In the genomic region with DNA sequence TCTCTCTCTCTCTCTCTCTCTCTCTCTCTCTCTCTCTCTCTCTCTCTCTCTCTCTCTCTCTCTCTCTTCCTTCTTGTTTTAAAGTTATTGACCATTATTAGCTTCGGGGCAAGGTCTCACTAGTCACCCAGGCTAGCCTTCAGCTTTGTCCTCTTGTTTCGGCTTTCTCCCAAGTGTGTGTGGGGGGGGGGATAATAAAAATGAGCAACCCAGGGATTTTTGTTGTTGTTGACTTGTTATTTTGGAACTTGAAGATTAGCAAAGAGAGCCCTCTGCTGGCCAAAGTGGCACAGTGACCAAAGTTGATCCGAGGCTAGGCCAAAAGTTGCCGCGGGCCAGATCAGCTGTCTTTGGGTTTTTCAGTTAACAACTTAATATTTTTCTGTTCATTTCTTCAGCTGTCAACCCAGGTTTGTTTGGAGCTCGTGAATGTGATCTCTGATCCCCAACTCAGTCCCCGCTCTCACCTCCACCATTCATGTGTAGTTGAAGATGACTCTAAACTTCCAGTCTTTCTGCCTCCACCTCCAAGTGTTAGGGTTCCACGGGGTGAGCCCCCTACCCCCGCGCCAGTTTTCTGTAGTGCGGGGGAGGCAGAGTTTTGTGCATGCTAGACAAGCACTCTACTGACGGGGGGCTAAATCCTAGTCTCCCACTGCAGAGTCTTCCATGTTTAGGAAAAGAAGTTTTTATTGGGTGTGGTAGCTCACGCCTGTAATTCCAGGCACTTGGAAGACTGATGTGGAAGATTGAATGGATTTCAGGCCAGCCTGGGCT, we compare ENCODE assay signal across 8 mouse cellular contexts. TPM values are rescaled to one million over a fixed set of nuclear protein-coding genes. Genes with fewer than 3 reads are reported as not detected.
DNase-seq lines count a peak whose midpoint lies in the region; ATAC-seq and TF ChIP-seq lines count a peak whose summit lies in the region.

No protein-coding gene starts in this region.

- no peaks in the 10 kb centered on the region for H3K4me1 ChIP-seq in lung, embryonic 16.5 days (replicated peaks; ENCODE audit: control insufficient read depth, insufficient read depth, low read length)

- 48% methylated on average over 13 of the region's 13 CpGs for WGBS in lung, embryonic 16.5 days

- H3K27ac ChIP-seq in lung, embryonic 16.5 days (ENCODE audit: low read length): no peak overlapping the region

- peak; percentile 20; the same call in 1 of the 2 replicates for ATAC-seq in lung, embryonic 16.5 days (ENCODE audit: low read depth)

- no peaks in the 10 kb centered on the region for H3K27me3 ChIP-seq in C2C12 (ENCODE audit: control insufficient read depth, insufficient read depth, insufficient read length)
- H3K27me3 ChIP-seq in lung, embryonic 16.5 days (ENCODE audit: control insufficient read depth, insufficient read depth, low read depth, low read length): no peaks in the 10 kb centered on the region

- TF ChIP-seq CTCF in C2C12 (IDR thresholded peaks at IDR 0.05; ENCODE audit: control insufficient read depth, insufficient read depth, insufficient read length): peak; percentile 39

- peaks cover 12% of the 10 kb centered on the region for H3K36me3 ChIP-seq in C2C12 (ENCODE audit: control insufficient read depth, insufficient read depth)
- H3K36me3 ChIP-seq in lung, embryonic 16.5 days (ENCODE audit: control insufficient read depth, insufficient read depth, low read length): peaks cover 4% of the 10 kb centered on the region; the same call in 1 of the 2 replicates

- no peak overlapping the region for H3ac ChIP-seq in C2C12 (ENCODE audit: control insufficient read depth, insufficient read length, low read depth)

- no peaks in the 10 kb centered on the region for H3K9me3 ChIP-seq in lung, embryonic 16.5 days (ENCODE audit: control insufficient read depth, low read length)

- peaks cover 6% of the 10 kb centered on the region for H3K79me3 ChIP-seq in C2C12 (ENCODE audit: low read depth)

- H3K9ac ChIP-seq in lung, embryonic 16.5 days (ENCODE audit: low read length): no peak overlapping the region

- peak; percentile 83 for DNase-seq in Muller cell, postnatal 12 days (ENCODE audit: inconsistent ontology term)
- DNase-seq in cerebellum, postnatal 25 days: peak; percentile 71 to 84
- DNase-seq in gastrocnemius, postnatal 25 days: peak; percentile 41
- DNase-seq in kidney, postnatal 25 days: peak; percentile 82 to 87
- DNase-seq in right cerebral cortex, adult 2 months (ENCODE audit: low spot score in 2 of 2): peak; percentile 72 to 74
- peak; percentile 50 to 76 for DNase-seq in urinary bladder, postnatal 36 days (ENCODE audit: low spot score in 2 of 2)

- H3K4me3 ChIP-seq in C2C12 (ENCODE audit: insufficient read depth, poor library complexity, severe bottlenecking): no peak overlapping the region
- H3K4me3 ChIP-seq in lung, embryonic 16.5 days (ENCODE audit: low read length): no peak overlapping the region

- no peak overlapping the region for H3K4me2 ChIP-seq in lung, embryonic 16.5 days (ENCODE audit: low read depth, low read length)

- peaks cover 54% of the 10 kb centered on the region for H3K79me2 ChIP-seq in C2C12 (ENCODE audit: control insufficient read depth, insufficient read depth)

TF ChIP-seq in C2C12, 6 proteins besides CTCF, POLR2A, EP300 and RAD21:
- TF ChIP-seq MAX (IDR thresholded peaks at IDR 0.05) (no peak), CEBPB (IDR thresholded peaks at IDR 0.05; ENCODE audit: low read depth) (no peak), MYOG (IDR thresholded peaks at IDR 0.05; ENCODE audit: control insufficient read depth, extremely low read depth, insufficient read length) (no peak), USF1 (IDR thresholded peaks at IDR 0.05; ENCODE audit: low read depth) (no peak), MYOD1 (IDR thresholded peaks at IDR 0.05; ENCODE audit: control insufficient read depth, insufficient read length, low read depth) (no peak), FOSL1 (IDR thresholded peaks at IDR 0.05; ENCODE audit: insufficient read depth, low read length, poor library complexity, severe bottlenecking) (no peak)
TF ChIP-seq in C2C12: peak in this region for 0.

RNA-seq across cellular contexts. Expression of a gene that starts 27.3 kb away (rescaled TPM):
- 15.8 TPM for polyA plus RNA-seq in C2C12 (2012; fragmentation: generic; extraction: Trizol)
- total RNA-seq in gastrocnemius, postnatal 25 days (2021): 10 to 100 TPM; 33.9 to 34.0 TPM
- polyA plus RNA-seq in lung, embryonic 16.5 days (2015; fragmentation: Nextera tagmentation; extraction: Ambion mirVana): 20.0 and 21.7 TPM in 2 replicates

RNA-seq across cellular contexts. Expression of a gene that starts 34.0 kb away (rescaled TPM):
- polyA plus RNA-seq in C2C12 (2012; fragmentation: generic; extraction: Trizol): 0.05 TPM
- total RNA-seq in gastrocnemius, postnatal 25 days (2021): 1 to 10 TPM; 1.4 to 1.9 TPM
- polyA plus RNA-seq in lung, embryonic 16.5 days (2015; fragmentation: Nextera tagmentation; extraction: Ambion mirVana): 1.8 and 1.9 TPM in 2 replicates

RNA-seq across cellular contexts. Expression of a gene that starts 49.1 kb away (rescaled TPM):
- polyA plus RNA-seq in C2C12 (2012; fragmentation: generic; extraction: Trizol): 2.1 TPM
- total RNA-seq in gastrocnemius, postnatal 25 days (2021): 1 to 10 TPM; 3.2 to 4.0 TPM
- polyA plus RNA-seq in lung, embryonic 16.5 days (2015; fragmentation: Nextera tagmentation; extraction: Ambion mirVana): 10.4 and 11.7 TPM in 2 replicates
